Mouse (Mus musculus) embryonic fibroblast, embryonic 13.5 days (primary cell): ENCODE data around the gene Nwd1. TPM values are rescaled to one million over a fixed set of nuclear protein-coding genes. Genes with fewer than 3 reads are reported as not detected.

ENCODE experiments used
- H3K27ac ChIP-seq: 2 replicates; pipeline ENCODE4 v1.5.1; 2012; ENCODE audit warnings: low read length, control low read depth, inconsistent platforms; ENCODE audit not compliant: insufficient read depth
- H3K4me1 ChIP-seq: 2 replicates; pipeline ENCODE4 v1.6.1; 2011; ENCODE audit warnings: low read length; ENCODE audit not compliant: control insufficient read depth, insufficient read depth
- H3K4me3 ChIP-seq: 2 replicates; pipeline ENCODE4 v1.5.1; 2011; ENCODE audit warnings: mild to moderate bottlenecking, control low read depth, low read length; ENCODE audit not compliant: insufficient read depth
- CTCF ChIP-seq: IDR thresholded peaks from 2 replicates; pipeline ENCODE4 v1.5.1; 2011; ENCODE audit warnings: mild to moderate bottlenecking, control low read depth, low read length, moderate library complexity, borderline replicate concordance; ENCODE audit not compliant: insufficient read depth
- POLR2A ChIP-seq: IDR thresholded peaks from 2 replicates; pipeline ENCODE4 v1.6.1; 2011; ENCODE audit warnings: low read depth, mild to moderate bottlenecking, control low read depth, low read length, moderate library complexity
- polyA plus RNA-seq: library from polyadenylated mRNA; stranded (reverse); fragments of >200 nt; gene quantifications from 2 replicates; pipeline ENCODE4 v1.2.4, GENCODE M21; 2011; ENCODE audit warnings: low read depth; ENCODE audit not compliant: missing spikeins, insufficient read length

Nwd1 gene
- polyA plus RNA-seq, 1 experiment = not detected

DNA sequence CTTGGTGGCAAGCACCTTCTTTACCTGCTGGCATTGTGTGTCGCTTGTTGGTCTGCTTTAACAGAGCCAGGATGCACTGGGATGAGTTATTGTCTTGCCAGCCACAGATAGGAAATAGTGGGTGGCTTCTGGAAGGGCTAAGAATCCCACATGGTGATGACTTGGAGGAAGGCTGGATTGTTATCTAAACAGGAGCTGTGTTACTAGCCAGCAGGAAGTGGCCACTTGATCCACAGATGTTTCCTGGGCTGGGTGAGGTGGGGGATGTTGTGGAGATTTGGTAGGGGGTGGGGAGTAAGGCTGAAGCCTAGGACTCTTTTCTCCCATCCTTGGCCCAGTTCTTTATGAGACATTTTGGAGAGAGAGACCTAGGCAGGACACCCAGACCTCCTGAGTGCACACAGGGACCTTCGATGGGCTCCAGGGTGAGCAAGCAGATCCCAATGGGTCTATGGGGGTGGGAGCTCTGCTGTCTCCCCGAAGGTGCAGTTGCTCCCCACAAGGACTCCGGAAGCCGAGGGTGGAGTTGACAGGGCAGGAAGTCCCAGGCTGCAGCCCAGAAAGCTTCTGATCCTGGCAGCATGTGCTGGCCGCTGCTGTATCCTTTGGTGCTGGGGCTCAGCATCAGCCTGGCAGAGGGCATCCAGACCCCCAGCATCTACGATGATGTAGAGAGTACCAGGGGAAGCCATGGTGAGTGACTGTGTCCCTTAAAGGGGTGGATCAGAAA lies 115.0 kb downstream of the Nwd1 start, which contains the start of gene F2rl3:
Gene F2rl3, plus strand, starts transcription at position 559 of the 730 bp plus-strand sequence.
- Histone ChIP-seq H3K27ac (no peak within 1 kb of the TSS), H3K4me3 (no peak within 1 kb of the TSS), H3K4me1 (no peaks in the 10 kb centered on the region)
- no peak for TF ChIP-seq POLR2A
- no peak for TF ChIP-seq CTCF

DNA sequence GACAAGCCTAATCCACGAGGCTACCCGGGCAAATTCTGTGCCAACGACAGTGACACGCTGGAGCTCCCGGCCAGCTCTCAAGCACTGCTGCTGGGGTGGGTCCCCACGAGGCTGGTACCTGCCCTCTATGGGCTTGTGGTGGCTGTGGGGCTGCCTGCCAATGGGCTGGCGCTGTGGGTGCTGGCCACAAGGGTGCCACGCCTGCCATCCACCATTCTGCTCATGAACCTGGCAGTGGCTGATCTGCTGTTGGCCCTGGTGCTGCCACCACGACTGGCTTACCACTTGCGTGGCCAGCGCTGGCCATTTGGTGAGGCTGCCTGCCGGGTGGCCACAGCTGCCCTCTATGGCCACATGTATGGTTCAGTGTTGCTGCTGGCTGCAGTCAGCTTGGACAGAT lies 115.8 kb downstream of the Nwd1 start:
- TF ChIP-seq POLR2A (no peak), CTCF (no peak)
- no peaks in the 10 kb centered on the region for H3K4me1 ChIP-seq
- H3K27ac ChIP-seq = no peak overlapping the region
- no peak overlapping the region for H3K4me3 ChIP-seq

DNA sequence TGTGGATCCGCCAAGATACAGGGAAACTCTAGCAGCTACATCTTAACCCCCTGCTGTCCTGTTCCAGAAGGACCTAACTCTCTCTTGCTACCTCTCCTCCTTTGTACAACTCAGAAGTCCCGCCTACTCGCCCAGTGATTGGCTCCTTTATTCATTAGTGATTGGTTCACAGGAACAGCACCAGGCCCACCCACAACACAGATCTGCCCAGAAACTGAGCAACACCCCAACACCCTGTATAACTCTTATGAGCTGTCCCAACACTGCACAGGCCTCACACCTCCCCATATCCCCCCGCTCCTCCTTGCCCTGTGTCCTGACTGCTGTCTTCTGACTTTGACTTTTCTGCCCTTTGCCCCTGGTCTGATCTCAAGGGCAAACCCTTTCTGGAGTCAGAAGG lies 119.2 kb downstream of the Nwd1 start:
- TF ChIP-seq CTCF = no peak
- no peak for TF ChIP-seq POLR2A
- Histone ChIP-seq H3K4me3 (no peak overlapping the region), H3K27ac (no peak overlapping the region), H3K4me1 (no peaks in the 10 kb centered on the region)

DNA sequence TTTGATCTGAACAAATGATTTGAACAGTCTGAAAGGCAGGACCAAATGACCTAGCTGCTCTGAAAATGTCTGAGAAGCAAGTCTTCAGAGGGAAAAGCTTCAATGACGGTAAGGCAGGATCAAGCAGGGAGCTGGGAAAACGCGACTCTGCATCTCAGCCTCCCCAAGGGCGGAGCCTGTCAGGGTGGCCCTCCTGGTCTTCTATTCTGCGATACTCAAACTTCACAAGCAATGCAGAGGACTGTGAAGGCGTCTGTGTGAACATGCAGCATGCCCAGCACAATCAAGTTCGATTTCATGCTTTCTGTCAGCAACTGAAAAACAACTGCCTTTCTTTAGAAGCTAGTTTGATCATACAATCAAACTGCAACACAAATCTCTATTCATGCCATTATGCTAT lies 120.3 kb downstream of the Nwd1 start:
- no peak overlapping the region for H3K4me3 ChIP-seq
- H3K4me1 ChIP-seq = no peaks in the 10 kb centered on the region
- no peak overlapping the region for H3K27ac ChIP-seq
- no peak for TF ChIP-seq POLR2A
- no peak for TF ChIP-seq CTCF

Other genes starting within 250 kb of the Nwd1 start
- gene Eps15l1, start 225.3 kb upstream of the Nwd1 start, polyA plus RNA-seq = 58.0 and 65.0 TPM in 2 replicates
- 1.7 and 1.9 TPM in 2 replicates for gene Calr3, start 202.8 kb upstream of the Nwd1 start, polyA plus RNA-seq
- 5.5 and 6.6 TPM in 2 replicates for gene 1700030K09Rik, start 202.8 kb upstream of the Nwd1 start, polyA plus RNA-seq
- gene Cherp, start 171.5 kb upstream of the Nwd1 start, polyA plus RNA-seq = 39.9 and 46.2 TPM in 2 replicates
- 45.4 and 50.3 TPM in 2 replicates for gene Slc35e1, start 154.1 kb upstream of the Nwd1 start, polyA plus RNA-seq
- 6.4 and 7.5 TPM in 2 replicates for gene Med26, start 98.4 kb upstream of the Nwd1 start, polyA plus RNA-seq
- gene Smim7, start 75.6 kb upstream of the Nwd1 start, polyA plus RNA-seq = 68.9 and 104 TPM in 2 replicates
- 12.0 and 14.4 TPM in 2 replicates for gene Tmem38a, start 74.7 kb upstream of the Nwd1 start, polyA plus RNA-seq
- gene Sin3b, start 76.6 kb downstream of the Nwd1 start, polyA plus RNA-seq = 95.0 and 97.8 TPM in 2 replicates
- not detected in 2 replicates for gene F2rl3, start 115.2 kb downstream of the Nwd1 start, polyA plus RNA-seq